Mouse (Mus musculus): Measurements from ENCODE around the gene Grin2b. TPM values are rescaled to one million over a fixed set of nuclear protein-coding genes. Genes with fewer than 3 reads are reported as not detected.

Gene Grin2b
- polyA plus RNA-seq, 1 experiment from 2014 or later: 50.7 TPM

Small RNA genes lying within 50 kb of the gene (microRNA-seq; reads per million reads assigned to microRNA genes)
- gene Gm22892: not detected

Other genes with a start within 250 kb of the Grin2b start
- gene Gm8994, start 154.0 kb upstream of the Grin2b start, polyA plus RNA-seq (2014; fragmentation: Nextera tagmentation; extraction: Ambion mirVana): not detected in 2 replicates
- not detected in 2 replicates for gene E330021D16Rik, start 242.1 kb upstream of the Grin2b start, polyA plus RNA-seq (2014; fragmentation: Nextera tagmentation; extraction: Ambion mirVana)

All from hindbrain, embryonic 14.5 days (tissue).